Mouse (Mus musculus): ENCODE data around the gene Megf11. TPM values are rescaled to one million over a fixed set of nuclear protein-coding genes. Genes with fewer than 3 reads are reported as not detected.
A peak's percentile ranks its signal among the peaks of the same experiment; 100 is the strongest.

Gene Megf11
- total and polyA plus RNA-seq, 3 experiments = 0.08 to 0.93 TPM; not detected in 1

- TF ChIP-seq E2F4 (IDR thresholded peaks at IDR 0.05; ENCODE audit: borderline replicate concordance, low read depth, low read length) = no peak
These were observed 205.2 kb downstream of the Megf11 start (continued) for GRCm38 (mm10) chr9:64590634-64591041.

GRCm38 (mm10) chr9:64591436-64591835 is 206.0 kb downstream of the Megf11 start:
- H3K27me3 ChIP-seq (ENCODE audit: control insufficient read depth in 1 of 2, insufficient read depth in 2 of 2, low read length in 2 of 2) = no peaks in the 10 kb centered on the region
- peaks cover 0 to 10% of the 10 kb centered on the region in 2 experiments; a peak in 2 of 4 replicates for H3K4me1 ChIP-seq (ENCODE audit: control insufficient read depth in 1 of 2, insufficient read depth in 2 of 2, low read length in 2 of 2)
- peak; percentile 15 for DNase-seq (ENCODE audit: low read depth, low spot score)
- no peak overlapping the region for H3K4me3 ChIP-seq (ENCODE audit: control insufficient read depth in 1 of 2, insufficient read depth in 1 of 2, low read depth in 2 of 2, low read length in 2 of 2)
- no peaks in the 10 kb centered on the region for H3K9me3 ChIP-seq (replicated peaks; ENCODE audit: insufficient read depth, low read length)
- no peaks in the 10 kb centered on the region for H3K79me2 ChIP-seq (ENCODE audit: control insufficient read depth, insufficient read depth, low read length, poor library complexity)
- no peak overlapping the region for H3K27ac ChIP-seq (ENCODE audit: control insufficient read depth, low read depth, low read length)
- no peak for TF ChIP-seq KAT2A (conservative IDR thresholded peaks at IDR 0.05; ENCODE audit: low read depth, low read length)
- peak; percentile 31 for TF ChIP-seq SMC3 (IDR thresholded peaks at IDR 0.05; ENCODE audit: low read depth, low read length)
- no peak for TF ChIP-seq MXI1 (IDR thresholded peaks at IDR 0.05; ENCODE audit: low read depth, low read length)
- TF ChIP-seq CTCF (IDR thresholded peaks at IDR 0.05 in 2 of 3, conservative IDR thresholded peaks at IDR 0.05 in 1 of 3; ENCODE audit: control insufficient read depth in 1 of 3, insufficient read depth in 1 of 3, low read depth in 2 of 3, low read length in 3 of 3, poor library complexity in 1 of 3, severe bottlenecking in 1 of 3) = peak in 1 of 3 experiments; percentile 22; a peak in 2 of 6 replicates
- TF ChIP-seq MAFK (IDR thresholded peaks at IDR 0.05; ENCODE audit: borderline replicate concordance, low read depth, low read length) = no peak
- H3K9ac ChIP-seq (ENCODE audit: control insufficient read depth, low read depth, low read length, poor library complexity, severe bottlenecking) = no peak overlapping the region
- peaks cover 0 to 3% of the 10 kb centered on the region in 2 experiments; a peak in 2 of 4 replicates for H3K36me3 ChIP-seq (ENCODE audit: control insufficient read depth in 1 of 2, insufficient read depth in 2 of 2, low read length in 2 of 2)

- H3K36me3 ChIP-seq (ENCODE audit: control insufficient read depth in 1 of 2, insufficient read depth in 2 of 2, low read length in 2 of 2) = peaks cover 0 to 3% of the 10 kb centered on the region in 2 experiments; a peak in 2 of 4 replicates
- TF ChIP-seq HCFC1 (IDR thresholded peaks at IDR 0.05; ENCODE audit: low read depth, low read length) = no peak
- TF ChIP-seq ZMIZ1 (IDR thresholded peaks at IDR 0.05; ENCODE audit: low read depth, low read length) = no peak
- H3K27me3 ChIP-seq (ENCODE audit: control insufficient read depth in 1 of 2, insufficient read depth in 2 of 2, low read length in 2 of 2) = no peaks in the 10 kb centered on the region
- peaks cover 0 to 10% of the 10 kb centered on the region in 2 experiments; a peak in 2 of 4 replicates for H3K4me1 ChIP-seq (ENCODE audit: control insufficient read depth in 1 of 2, insufficient read depth in 2 of 2, low read length in 2 of 2)
- no peak overlapping the region for H3K27ac ChIP-seq (ENCODE audit: control insufficient read depth, low read depth, low read length)
- no peaks in the 10 kb centered on the region for H3K79me2 ChIP-seq (ENCODE audit: control insufficient read depth, insufficient read depth, low read length, poor library complexity)
- H3K9me3 ChIP-seq (replicated peaks; ENCODE audit: insufficient read depth, low read length) = no peaks in the 10 kb centered on the region
- no peak overlapping the region for H3K4me3 ChIP-seq (ENCODE audit: control insufficient read depth in 1 of 2, insufficient read depth in 1 of 2, low read depth in 2 of 2, low read length in 2 of 2)
- DNase-seq (ENCODE audit: low read depth, low spot score) = no peak
- no peak overlapping the region for H3K9ac ChIP-seq (ENCODE audit: control insufficient read depth, low read depth, low read length, poor library complexity, severe bottlenecking)
These were observed 209.0 kb downstream of the Megf11 start for GRCm38 (mm10) chr9:64594442-64594841.

- no peaks in the 10 kb centered on the region for H3K79me2 ChIP-seq (ENCODE audit: control insufficient read depth, insufficient read depth, low read length, poor library complexity)
- no peaks in the 10 kb centered on the region for H3K36me3 ChIP-seq (ENCODE audit: control insufficient read depth in 1 of 2, insufficient read depth in 2 of 2, low read length in 2 of 2)
- peaks cover 0 to 3% of the 10 kb centered on the region in 2 experiments; a peak in 1 of 4 replicates for H3K27me3 ChIP-seq (ENCODE audit: control insufficient read depth in 1 of 2, insufficient read depth in 2 of 2, low read length in 2 of 2)
- H3K9ac ChIP-seq (ENCODE audit: control insufficient read depth, low read depth, low read length, poor library complexity, severe bottlenecking) = no peak overlapping the region
- H3K4me1 ChIP-seq (ENCODE audit: control insufficient read depth in 1 of 2, insufficient read depth in 2 of 2, low read length in 2 of 2) = no peaks in the 10 kb centered on the region
- no peak for TF ChIP-seq ZMIZ1 (IDR thresholded peaks at IDR 0.05; ENCODE audit: low read depth, low read length)
- TF ChIP-seq CHD2 (IDR thresholded peaks at IDR 0.05; ENCODE audit: low read length) = no peak
- no peak overlapping the region for H3K4me3 ChIP-seq (ENCODE audit: control insufficient read depth in 1 of 2, insufficient read depth in 1 of 2, low read depth in 2 of 2, low read length in 2 of 2)
- DNase-seq (ENCODE audit: low read depth, low spot score) = no peak
- no peaks in the 10 kb centered on the region for H3K9me3 ChIP-seq (replicated peaks; ENCODE audit: insufficient read depth, low read length)
- H3K27ac ChIP-seq (ENCODE audit: control insufficient read depth, low read depth, low read length) = no peak overlapping the region
These were observed 213.0 kb downstream of the Megf11 start for GRCm38 (mm10) chr9:64598427-64598826.
